Mouse (Mus musculus): ENCODE measurements around the gene Brd3.

DNA sequence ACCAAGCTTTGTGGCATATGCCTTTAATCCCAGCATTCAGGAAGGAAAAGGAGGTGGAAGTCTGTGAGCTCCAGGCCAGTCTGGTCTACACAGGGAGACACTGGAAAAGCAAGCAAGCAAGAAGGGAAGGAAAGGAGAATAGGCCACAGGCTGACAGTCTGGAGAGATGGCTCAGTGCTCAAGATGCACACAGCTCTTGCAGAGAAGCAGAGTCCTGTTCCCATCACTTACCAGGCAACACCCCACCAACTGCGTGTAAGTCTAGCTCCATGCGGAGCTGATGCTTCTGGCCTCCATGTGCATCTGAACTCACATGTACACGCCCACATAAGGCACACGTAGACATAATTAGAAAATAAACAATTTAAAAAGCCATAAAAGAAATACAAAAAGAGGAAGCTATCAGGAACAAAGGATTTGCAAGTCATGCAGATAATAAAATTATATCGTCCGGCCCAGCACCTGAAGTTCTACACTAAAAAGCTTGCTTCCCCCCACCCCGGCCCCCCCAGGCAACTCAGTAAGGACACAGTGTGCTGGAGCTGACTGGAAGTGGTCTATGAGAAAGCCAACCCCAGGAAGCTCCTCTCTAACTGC, 25.1 kb downstream of the Brd3 start:
- TF ChIP-seq CTCF (conservative IDR thresholded peaks at IDR 0.05; ENCODE audit: low read length) (no peak), POU5F1 (IDR thresholded peaks at IDR 0.05; ENCODE audit: borderline replicate concordance, low read length) (no peak)

Data from E14TG2a.4 (cell line).